Mouse (Mus musculus): ENCODE results near the gene Enc1. TPM values are rescaled to one million over a fixed set of nuclear protein-coding genes. Genes with fewer than 3 reads are reported as not detected.

Gene Enc1
- polyA plus RNA-seq, 1 experiment from 2014 or later = 3.5 TPM

- H3K36me3 ChIP-seq (ENCODE audit: control insufficient read depth, insufficient read depth, low read length) = no peaks in the 10 kb centered on the region
- no peaks in the 10 kb centered on the region for H3K4me1 ChIP-seq (replicated peaks; ENCODE audit: control insufficient read depth, insufficient read depth)
- H3K27ac ChIP-seq (replicated peaks) = 0 out of 2 replicates have a peak overlapping the region, but pooled peaks have one; percentile 14
- TF ChIP-seq CTCF (IDR thresholded peaks at IDR 0.05; ENCODE audit: low read depth) (no peak), EP300 (optimal IDR thresholded peaks at IDR 0.05) (no peak)
- H3K9ac ChIP-seq (ENCODE audit: low read length) = no peak overlapping the region
- WGBS = 65% methylated on average over 14 of the region's 14 CpGs
- ATAC-seq (ENCODE audit: low FRiP score, low TSS enrichment) (no peak), DNase-seq (ENCODE audit: low spot score) (no peak)
- H3K27me3 ChIP-seq (ENCODE audit: control insufficient read depth, insufficient read depth, low read length) = no peaks in the 10 kb centered on the region
- no peak overlapping the region for H3K4me3 ChIP-seq (ENCODE audit: low read depth, low read length)
- H3K9me3 ChIP-seq (ENCODE audit: control insufficient read depth, low read length) = no peaks in the 10 kb centered on the region
- no peak overlapping the region for H3K4me2 ChIP-seq (replicated peaks; ENCODE audit: low read depth)
Measured at GRCm38 (mm10) chr13:97297418-97298050, 56.6 kb downstream of the Enc1 start.

GRCm38 (mm10) chr13:97298896-97299295, 58.0 kb downstream of the Enc1 start:
- H3K4me3 ChIP-seq (ENCODE audit: low read depth, low read length) = no peak overlapping the region
- DNase-seq (ENCODE audit: low spot score) (no peak), ATAC-seq (ENCODE audit: low FRiP score, low TSS enrichment) (no peak)
- TF ChIP-seq EP300 (optimal IDR thresholded peaks at IDR 0.05) (no peak), CTCF (IDR thresholded peaks at IDR 0.05; ENCODE audit: low read depth) (no peak)
- no peaks in the 10 kb centered on the region for H3K4me1 ChIP-seq (replicated peaks; ENCODE audit: control insufficient read depth, insufficient read depth)
- no peaks in the 10 kb centered on the region for H3K27me3 ChIP-seq (ENCODE audit: control insufficient read depth, insufficient read depth, low read length)
- no peaks in the 10 kb centered on the region for H3K36me3 ChIP-seq (ENCODE audit: control insufficient read depth, insufficient read depth, low read length)
- no peak overlapping the region for H3K4me2 ChIP-seq (replicated peaks; ENCODE audit: low read depth)
- WGBS = 85% methylated on average over 4 of the region's 4 CpGs
- H3K9me3 ChIP-seq (ENCODE audit: control insufficient read depth, low read length) = no peaks in the 10 kb centered on the region
- no peak overlapping the region for H3K9ac ChIP-seq (ENCODE audit: low read length)
- 0 out of 2 replicates have a peak overlapping the region, but pooled peaks have one; percentile 30 for H3K27ac ChIP-seq (replicated peaks)

GRCm38 (mm10) chr13:97299877-97300873, 59.3 kb downstream of the Enc1 start:
- Histone ChIP-seq H3K4me3 (ENCODE audit: low read depth, low read length) (no peak overlapping the region), H3K4me1 (replicated peaks; ENCODE audit: control insufficient read depth, insufficient read depth) (no peaks in the 10 kb centered on the region), H3K27ac (replicated peaks) (peak overlapping the region; percentile 69), H3K4me2 (replicated peaks; ENCODE audit: low read depth) (no peak overlapping the region), H3K27me3 (ENCODE audit: control insufficient read depth, insufficient read depth, low read length) (no peaks in the 10 kb centered on the region), H3K9me3 (ENCODE audit: control insufficient read depth, low read length) (no peaks in the 10 kb centered on the region), H3K9ac (ENCODE audit: low read length) (no peak overlapping the region), H3K36me3 (ENCODE audit: control insufficient read depth, insufficient read depth, low read length) (no peaks in the 10 kb centered on the region)
- 61% methylated on average over 12 of the region's 12 CpGs for WGBS
- TF ChIP-seq EP300 (optimal IDR thresholded peaks at IDR 0.05) = no peak
- TF ChIP-seq CTCF (IDR thresholded peaks at IDR 0.05; ENCODE audit: low read depth) = 0 out of 2 replicates have a peak, but pooled peaks have one; percentile 2
- ATAC-seq (ENCODE audit: low FRiP score, low TSS enrichment) = peak; percentile 90
- DNase-seq (ENCODE audit: low spot score) = peak; percentile 84

Other genes starting within 250 kb of the Enc1 start
- 0.08 TPM in 1 of 2 replicates, not detected in the other for gene 1700029F12Rik, start 206.7 kb upstream of the Enc1 start, polyA plus RNA-seq (2015; fragmentation: Nextera tagmentation; extraction: Ambion mirVana)
- 0.70 TPM in 2 replicates for gene Fam169a, start 173.8 kb upstream of the Enc1 start, polyA plus RNA-seq (2015; fragmentation: Nextera tagmentation; extraction: Ambion mirVana)
- gene Gm6169, start 141.9 kb upstream of the Enc1 start, polyA plus RNA-seq (2015; fragmentation: Nextera tagmentation; extraction: Ambion mirVana) = 8.5 and 10.2 TPM in 2 replicates
- 12.7 and 13.1 TPM in 2 replicates for gene Gfm2, start 103.2 kb upstream of the Enc1 start, polyA plus RNA-seq (2015; fragmentation: Nextera tagmentation; extraction: Ambion mirVana)
- gene Nsa2, start 103.2 kb upstream of the Enc1 start, polyA plus RNA-seq (2015; fragmentation: Nextera tagmentation; extraction: Ambion mirVana) = 51.3 and 52.9 TPM in 2 replicates
- 27.0 and 28.7 TPM in 2 replicates for gene Hexb, start 42.7 kb upstream of the Enc1 start, polyA plus RNA-seq (2015; fragmentation: Nextera tagmentation; extraction: Ambion mirVana)

Data from stomach, postnatal 0 days (tissue).